Mouse (Mus musculus) intestine, embryonic 16.5 days (tissue): ENCODE data around the gene Gm20388. TPM values are rescaled to one million over a fixed set of nuclear protein-coding genes. Genes with fewer than 3 reads are reported as not detected.

ENCODE experiments used
- ATAC-seq: fragments of 200-750 bp; cut with Nextera tagmentation; 2 replicates; pipeline ENCODE4 v1.8.0; 2017; ENCODE audit warnings: moderate TSS enrichment, moderate library complexity
- H3K27ac ChIP-seq: fragments of 300-500 bp; sonication (generic); 2 replicates; pipeline ENCODE4 v1.5.1; 2014; ENCODE audit warnings: mild to moderate bottlenecking, low read length
- H3K27me3 ChIP-seq: fragments of 300-500 bp; sonication (generic); replicated peaks from 2 replicates; pipeline ENCODE4 v1.6.1; 2014; ENCODE audit warnings: low read length, control low read depth, mixed read lengths; ENCODE audit not compliant: control insufficient read depth, insufficient read depth
- H3K36me3 ChIP-seq: fragments of 300-500 bp; sonication (generic); 2 replicates; pipeline ENCODE4 v1.6.1; 2014; ENCODE audit warnings: low read length, control low read depth; ENCODE audit not compliant: control insufficient read depth, insufficient read depth
- H3K4me1 ChIP-seq: fragments of 300-500 bp; sonication (generic); 2 replicates; pipeline ENCODE4 v1.6.1; 2014; ENCODE audit warnings: low read length, control low read depth, mixed read lengths; ENCODE audit not compliant: control insufficient read depth, insufficient read depth
- H3K4me2 ChIP-seq: fragments of 300-500 bp; sonication (generic); 2 replicates; pipeline ENCODE4 v1.6.1; 2014; ENCODE audit warnings: low read depth, low read length, control low read depth
- H3K4me3 ChIP-seq: fragments of 300-500 bp; sonication (generic); 2 replicates; pipeline ENCODE4 v1.5.1; 2014; ENCODE audit warnings: mild to moderate bottlenecking, low read length
- H3K9ac ChIP-seq: fragments of 300-500 bp; sonication (generic); 2 replicates; pipeline ENCODE4 v1.6.1; 2014; ENCODE audit warnings: low read depth, low read length
- H3K9me3 ChIP-seq: fragments of 300-500 bp; sonication (generic); 2 replicates; pipeline ENCODE4 v1.6.1; 2016; ENCODE audit warnings: low read length, control low read depth; ENCODE audit not compliant: control insufficient read depth
- WGBS: fragments of 180-500 bp; shearing (Covaris S2); extraction: QIAGEN DNeasy Blood & Tissue Kit; methylation state at CpG from one replicate; pipeline ENCODE4 v1.1.7; 2014; 5-methylcytosine and 5-hydroxymethylcytosine counted together
- polyA plus RNA-seq: library from polyadenylated mRNA; unstranded; fragments of >200 nt; fragmentation: Nextera tagmentation; extraction: Ambion mirVana; gene quantifications from 2 replicates; pipeline ENCODE4 v1.2.1, GENCODE M21; 2015

Gm20388 gene
- polyA plus RNA-seq, 1 experiment from 2014 or later, result 5.8 TPM

DNA sequence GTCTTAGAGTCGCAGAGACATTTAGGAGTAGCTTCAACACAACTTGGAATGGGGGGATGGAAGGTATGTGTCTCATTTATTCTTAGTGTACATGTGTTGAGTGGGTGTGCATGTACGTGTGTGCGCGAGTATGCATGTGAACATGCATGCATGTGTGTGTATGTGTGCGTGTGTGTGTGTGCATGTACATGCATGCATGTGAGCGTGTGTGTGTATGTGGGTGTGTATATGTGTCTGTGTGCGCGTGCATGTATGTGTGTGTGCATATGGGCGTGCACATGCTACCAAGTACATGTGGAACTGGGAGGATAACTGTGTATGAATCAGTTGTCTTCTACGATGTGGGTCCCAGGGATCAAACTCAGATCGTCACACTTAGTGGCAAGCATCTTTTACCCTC is 2826.0 kb downstream of the Gm20388 start:
- no peak for ATAC-seq
- 89% methylated on average over 11 of the region's 11 CpGs for WGBS
- no peak overlapping the region for H3K4me2 ChIP-seq

DNA sequence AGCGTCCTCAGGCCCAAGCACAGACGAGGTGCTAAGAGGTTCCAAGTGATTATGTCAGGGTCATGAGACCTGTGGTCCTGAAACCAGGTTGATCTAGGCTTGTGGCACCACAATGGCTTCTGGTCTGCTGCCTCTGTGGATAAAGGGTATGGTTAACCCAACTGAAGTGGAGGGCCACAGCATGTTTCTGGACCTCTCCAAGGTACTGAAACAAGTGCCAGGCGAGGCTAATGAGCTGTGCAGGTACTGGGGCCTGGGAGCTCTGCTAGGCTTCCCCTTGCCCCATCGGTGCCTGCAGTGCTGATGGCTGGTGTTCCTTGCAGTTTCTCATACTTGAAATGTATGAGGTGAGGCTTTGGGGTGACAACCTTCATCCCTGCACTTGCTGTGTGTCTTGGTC is 2826.4 kb downstream of the Gm20388 start:
- no peak overlapping the region for H3K4me3 ChIP-seq
- H3K4me2 ChIP-seq, result no peak overlapping the region
- no peaks in the 10 kb centered on the region for H3K36me3 ChIP-seq
- peaks cover 5% of the 10 kb centered on the region; the same call in 1 of the 2 replicates for H3K4me1 ChIP-seq
- H3K9me3 ChIP-seq, result no peaks in the 10 kb centered on the region
- ATAC-seq, result no peak
- H3K27ac ChIP-seq, result no peak overlapping the region
- peaks cover 3% of the 10 kb centered on the region; the same call in 1 of the 2 replicates for H3K27me3 ChIP-seq
- 57% methylated on average over 4 of the region's 4 CpGs for whole genome bisulfite sequencing
- H3K9ac ChIP-seq, result no peak overlapping the region

More for the DNA sequence above, 2826.0 kb downstream of the Gm20388 start:
- H3K27ac ChIP-seq, result no peak overlapping the region
- no peaks in the 10 kb centered on the region for H3K9me3 ChIP-seq
- no peak overlapping the region for H3K9ac ChIP-seq
- peaks cover 2% of the 10 kb centered on the region; the same call in 1 of the 2 replicates for H3K27me3 ChIP-seq
- H3K36me3 ChIP-seq, result no peaks in the 10 kb centered on the region
- no peak overlapping the region for H3K4me3 ChIP-seq
- H3K4me1 ChIP-seq, result peaks cover 5% of the 10 kb centered on the region; the same call in 1 of the 2 replicates

DNA sequence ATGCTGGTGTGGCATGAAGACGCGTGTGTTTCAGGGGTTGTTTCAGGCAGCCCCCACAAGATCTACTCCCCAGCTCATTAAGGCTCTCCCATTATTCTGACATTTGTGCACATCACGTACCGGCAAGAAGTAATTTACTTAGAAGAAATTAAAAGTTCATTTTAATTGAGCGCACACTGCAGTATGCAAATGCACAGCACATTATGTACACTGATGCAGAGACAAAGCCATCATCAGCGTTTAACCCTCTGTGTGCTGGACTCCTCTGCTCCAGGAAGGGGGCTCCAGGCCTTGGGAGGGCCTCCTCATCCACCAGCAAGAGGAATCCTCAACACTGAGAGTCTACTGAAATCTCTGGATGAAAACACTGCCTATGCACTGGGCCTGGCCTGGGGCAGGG is 2827.2 kb downstream of the Gm20388 start:
- H3K27me3 ChIP-seq, result peaks cover 7% of the 10 kb centered on the region; the same call in 1 of the 2 replicates
- WGBS, result 83% methylated on average over 6 of the region's 6 CpGs
- ATAC-seq, result no peak
- no peak overlapping the region for H3K4me3 ChIP-seq
- no peak overlapping the region for H3K27ac ChIP-seq
- H3K4me1 ChIP-seq, result peaks cover 5% of the 10 kb centered on the region; the same call in 1 of the 2 replicates
- no peaks in the 10 kb centered on the region for H3K36me3 ChIP-seq
- H3K9me3 ChIP-seq, result no peaks in the 10 kb centered on the region
- H3K4me2 ChIP-seq, result no peak overlapping the region
- H3K9ac ChIP-seq, result no peak overlapping the region

DNA sequence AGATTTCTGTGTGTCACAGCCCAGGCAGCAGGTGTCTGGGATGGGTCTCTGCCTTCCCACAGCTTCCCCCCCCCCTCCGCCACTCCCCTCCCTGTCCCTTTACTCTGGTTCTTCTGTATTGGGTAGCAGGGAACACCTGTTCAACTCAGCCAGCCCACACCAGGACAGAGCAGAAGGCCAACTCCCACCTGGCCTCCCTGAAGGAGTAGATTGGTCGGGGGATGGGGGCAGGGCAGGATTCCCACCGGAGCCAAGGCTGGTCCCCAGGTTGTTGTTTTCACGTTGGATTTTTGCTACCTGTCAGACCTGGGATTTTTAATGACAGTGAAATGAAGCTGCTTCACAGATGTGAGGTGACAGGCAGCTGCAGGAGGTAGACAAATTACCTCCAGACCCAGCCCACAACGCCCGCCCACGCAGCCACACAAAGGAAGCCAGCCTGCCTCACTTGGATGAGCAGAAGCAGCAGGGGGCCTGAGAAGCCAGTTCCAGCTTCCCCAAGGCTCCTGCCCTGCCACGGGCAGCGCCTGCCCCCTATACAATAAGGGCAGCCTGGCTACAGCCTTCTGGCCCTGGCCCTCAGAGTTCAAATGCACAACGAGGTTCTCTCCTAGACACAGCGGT is 2828.6 kb downstream of the Gm20388 start:
- Histone ChIP-seq H3K9me3 (no peaks in the 10 kb centered on the region), H3K9ac (0 out of 2 replicates have a peak overlapping the region, but pooled peaks have one; percentile 14), H3K4me3 (no peak overlapping the region), H3K27ac (no peak overlapping the region), H3K4me2 (no peak overlapping the region), H3K27me3 (peaks cover 10% of the 10 kb centered on the region), H3K4me1 (peaks cover 5% of the 10 kb centered on the region; the same call in 1 of the 2 replicates), H3K36me3 (no peaks in the 10 kb centered on the region)
- peak; percentile 51; the same call in 1 of the 2 replicates for ATAC-seq
- WGBS, result 23% methylated on average over 11 of the region's 11 CpGs

DNA sequence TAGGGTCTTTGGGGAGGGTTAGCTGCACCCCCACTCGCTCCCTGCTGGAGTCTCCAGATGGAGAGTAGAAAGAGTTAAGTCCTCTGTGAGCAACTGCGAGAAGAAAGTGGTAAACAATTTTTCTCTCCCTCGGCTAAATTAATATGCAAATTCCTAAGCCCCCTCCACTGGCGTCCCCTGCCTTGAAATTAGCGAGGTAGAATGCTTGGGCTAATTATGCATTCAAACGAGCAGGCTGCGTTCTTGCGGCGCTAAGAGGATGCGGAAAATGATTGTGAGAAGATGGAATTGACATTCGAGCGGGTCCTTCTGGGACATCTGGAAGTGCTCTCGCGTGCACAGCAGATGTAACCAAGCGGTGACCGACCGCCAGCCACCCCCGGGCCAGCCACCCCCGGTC is 2831.8 kb downstream of the Gm20388 start:
- Histone ChIP-seq H3K36me3 (no peaks in the 10 kb centered on the region), H3K4me2 (no peak overlapping the region), H3K9me3 (no peaks in the 10 kb centered on the region), H3K27me3 (peaks cover 30% of the 10 kb centered on the region), H3K27ac (no peak overlapping the region), H3K4me3 (no peak overlapping the region), H3K9ac (no peak overlapping the region), H3K4me1 (no peaks in the 10 kb centered on the region)
- no peak for ATAC-seq
- WGBS, result 25% methylated on average over 19 of the region's 19 CpGs

DNA sequence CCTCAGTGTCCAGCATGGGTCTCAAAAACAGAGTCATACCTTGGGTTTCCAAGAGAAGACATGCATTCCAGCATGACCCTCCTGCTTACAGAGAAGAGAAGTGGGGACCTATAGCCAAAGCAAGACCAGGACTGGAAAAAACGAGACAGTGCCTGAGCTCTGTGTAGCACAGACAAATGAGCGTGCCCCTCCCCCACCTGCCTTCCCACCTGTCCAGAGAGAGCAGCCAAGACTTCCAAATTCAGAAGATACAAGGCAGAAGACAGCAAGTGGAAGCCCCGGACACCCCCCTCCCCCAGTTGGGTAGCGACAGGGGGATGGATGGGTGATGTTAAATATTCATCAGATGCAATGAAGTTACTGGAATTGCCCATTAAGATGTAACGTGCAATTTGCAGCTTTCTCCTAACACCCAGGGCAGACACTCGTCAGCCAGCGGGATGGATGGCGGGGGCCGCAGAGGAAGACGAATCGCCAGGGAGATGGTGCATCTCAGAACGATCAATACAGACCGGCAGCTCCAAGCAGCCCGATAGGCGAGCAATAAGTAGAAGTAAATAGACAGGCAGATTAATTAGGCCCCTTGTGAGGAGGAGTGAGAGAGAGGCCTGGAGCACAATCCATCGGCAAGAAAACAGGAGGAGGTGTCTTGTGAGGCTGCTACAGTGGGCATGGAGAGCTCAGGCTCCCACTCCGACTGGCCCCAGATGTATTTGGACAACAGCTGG is 2834.5 kb downstream of the Gm20388 start:
- no peak for ATAC-seq
- Histone ChIP-seq H3K27ac (no peak overlapping the region), H3K27me3 (peaks cover 30% of the 10 kb centered on the region), H3K4me1 (no peaks in the 10 kb centered on the region), H3K9ac (0 out of 2 replicates have a peak overlapping the region, but pooled peaks have one; percentile 29), H3K9me3 (no peaks in the 10 kb centered on the region), H3K4me2 (no peak overlapping the region), H3K36me3 (no peaks in the 10 kb centered on the region), H3K4me3 (no peak overlapping the region)
- 22% methylated on average over 17 of the region's 17 CpGs for WGBS

DNA sequence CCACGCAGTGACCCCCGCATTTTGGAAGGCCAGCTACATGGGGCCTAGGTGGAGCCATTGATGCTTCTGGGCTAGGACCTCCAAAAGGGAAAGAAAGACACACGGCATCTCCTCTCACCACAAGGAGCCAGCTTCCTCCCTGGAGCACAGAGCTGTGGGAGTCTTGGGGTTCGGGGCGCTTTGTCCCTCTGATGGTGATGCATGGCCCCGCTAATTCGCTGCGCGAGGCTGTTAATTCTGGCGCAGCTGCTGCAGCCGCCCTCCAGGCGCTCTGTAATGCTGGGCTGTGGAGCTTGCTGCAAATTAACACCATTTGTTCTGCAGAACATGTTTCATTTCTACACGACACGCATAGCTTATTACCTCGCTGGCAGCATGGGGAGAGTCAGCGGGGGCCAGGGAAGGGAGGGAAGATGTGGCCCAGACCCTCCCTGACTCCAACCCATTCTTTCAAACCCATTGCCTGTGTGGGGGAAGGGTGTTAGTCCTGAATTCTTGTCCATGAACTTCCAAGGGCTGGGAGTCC is 2835.2 kb downstream of the Gm20388 start:
- Histone ChIP-seq H3K4me3 (no peak overlapping the region), H3K4me2 (no peak overlapping the region), H3K36me3 (no peaks in the 10 kb centered on the region), H3K27me3 (peaks cover 30% of the 10 kb centered on the region), H3K4me1 (no peaks in the 10 kb centered on the region), H3K27ac (no peak overlapping the region), H3K9ac (peak overlapping the region; percentile 29; the same call in 1 of the 2 replicates), H3K9me3 (no peaks in the 10 kb centered on the region)
- WGBS, result 18% methylated on average over 16 of the region's 16 CpGs
- no peak for ATAC-seq

DNA sequence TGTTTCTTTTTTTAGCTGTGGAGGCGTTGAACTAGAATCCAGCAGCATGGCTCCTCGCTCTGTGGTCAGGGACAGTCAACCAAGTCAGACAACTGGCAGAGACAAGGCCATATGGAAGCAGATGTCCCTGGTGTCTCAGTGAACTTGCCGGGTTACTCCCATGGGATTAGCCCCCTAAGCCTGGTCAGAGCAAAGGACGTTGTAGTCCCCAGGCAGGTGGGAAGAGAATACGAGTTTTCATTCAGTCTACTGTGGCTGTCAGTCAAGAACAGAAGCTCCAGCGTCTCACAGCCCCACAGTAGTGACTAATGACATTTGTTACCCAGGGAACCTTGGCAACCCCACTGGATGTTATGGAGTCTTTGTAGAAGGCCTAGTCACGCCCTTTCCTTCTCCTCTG is 2835.8 kb downstream of the Gm20388 start:
- peaks cover 30% of the 10 kb centered on the region for H3K27me3 ChIP-seq
- no peak overlapping the region for H3K4me2 ChIP-seq
- H3K4me1 ChIP-seq, result no peaks in the 10 kb centered on the region
- H3K4me3 ChIP-seq, result no peak overlapping the region
- H3K9me3 ChIP-seq, result no peaks in the 10 kb centered on the region
- ATAC-seq, result no peak
- WGBS, result 48% methylated on average over 7 of the region's 7 CpGs
- H3K9ac ChIP-seq, result no peak overlapping the region
- H3K27ac ChIP-seq, result no peak overlapping the region
- no peaks in the 10 kb centered on the region for H3K36me3 ChIP-seq

DNA sequence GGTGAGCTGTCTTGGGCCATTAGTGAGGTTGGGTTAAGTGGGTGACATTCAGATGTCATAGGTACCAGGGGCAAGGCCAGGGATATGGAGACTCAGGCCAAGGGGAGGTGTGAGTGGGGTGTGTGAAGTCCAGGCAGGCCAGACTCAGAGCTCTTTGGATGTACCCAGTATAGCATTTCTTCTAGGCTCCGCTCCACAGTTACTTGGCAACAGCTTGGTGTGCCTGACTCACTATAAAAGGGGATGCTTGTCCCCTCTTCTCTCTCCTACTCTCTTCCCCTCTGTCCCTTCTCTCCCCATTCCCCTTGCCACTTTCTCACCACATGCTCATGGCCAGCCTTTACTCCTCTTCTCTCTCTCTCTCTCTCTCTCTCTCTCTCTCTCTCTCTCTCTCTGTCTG is 2837.2 kb downstream of the Gm20388 start:
- Histone ChIP-seq H3K4me1 (no peaks in the 10 kb centered on the region), H3K9ac (no peak overlapping the region), H3K27ac (no peak overlapping the region), H3K36me3 (no peaks in the 10 kb centered on the region), H3K4me3 (no peak overlapping the region), H3K4me2 (no peak overlapping the region), H3K9me3 (no peaks in the 10 kb centered on the region), H3K27me3 (peaks cover 25% of the 10 kb centered on the region)
- 94% methylated on average over 1 of the region's 1 CpGs for WGBS
- ATAC-seq, result no peak
